Mouse (Mus musculus) subcutaneous adipose tissue, adult 2 months (tissue): ENCODE data around the gene Gm20738. TPM values are rescaled to one million over a fixed set of nuclear protein-coding genes. Genes with fewer than 3 reads are reported as not detected.

Experiments
- polyA plus RNA-seq: library from polyadenylated mRNA; depleted of rRNA; stranded (reverse); fragments of >200 nt; gene quantifications from 2 replicates; pipeline ENCODE4 v1.2.3, GENCODE M21; 2012; ENCODE audit warnings: low replicate concordance; rRNA removed

Gm20738 gene
- not detected in 2 replicates for polyA plus RNA-seq

GRCm38 (mm10) chrY:37957511-37957910 lies at the start of gene Gm20738:
Gene Gm20738 (plus strand): TSS chrY:37957811.

